Mouse (Mus musculus): ENCODE results near the gene Calhm3. TPM values are rescaled to one million over a fixed set of nuclear protein-coding genes. Genes with fewer than 3 reads are reported as not detected.

Gene Calhm3
- polyA plus RNA-seq, 1 experiment from 2014 or later = not detected

Other genes with a start within 250 kb of the Calhm3 start
- 39.4 and 50.5 TPM in 2 replicates for gene Ina, start 143.1 kb downstream of the Calhm3 start, polyA plus RNA-seq (2016; fragmentation: Nextera tagmentation; extraction: Ambion mirVana)
- gene Nt5c2, start 142.6 kb downstream of the Calhm3 start, polyA plus RNA-seq (2016; fragmentation: Nextera tagmentation; extraction: Ambion mirVana) = 75.2 and 76.1 TPM in 2 replicates
- gene Pcgf6, start 106.9 kb downstream of the Calhm3 start, polyA plus RNA-seq (2016; fragmentation: Nextera tagmentation; extraction: Ambion mirVana) = 31.5 and 31.7 TPM in 2 replicates
- gene Taf5, start 90.0 kb downstream of the Calhm3 start, polyA plus RNA-seq (2016; fragmentation: Nextera tagmentation; extraction: Ambion mirVana) = 11.9 and 12.4 TPM in 2 replicates
- gene Usmg5, start 67.1 kb downstream of the Calhm3 start, polyA plus RNA-seq (2016; fragmentation: Nextera tagmentation; extraction: Ambion mirVana) = 1,248 and 1,291 TPM in 2 replicates
- gene Pdcd11, start 67.0 kb downstream of the Calhm3 start, polyA plus RNA-seq (2016; fragmentation: Nextera tagmentation; extraction: Ambion mirVana) = 11.8 and 14.0 TPM in 2 replicates
- gene Calhm2, start 19.5 kb downstream of the Calhm3 start, polyA plus RNA-seq (2016; fragmentation: Nextera tagmentation; extraction: Ambion mirVana) = 6.1 and 7.0 TPM in 2 replicates
- not detected in 2 replicates for gene Calhm1, start 13.5 kb downstream of the Calhm3 start, polyA plus RNA-seq (2016; fragmentation: Nextera tagmentation; extraction: Ambion mirVana)
- 8.7 TPM in 2 replicates for gene Neurl1a, start 21.1 kb upstream of the Calhm3 start, polyA plus RNA-seq (2016; fragmentation: Nextera tagmentation; extraction: Ambion mirVana)

Measured in embryonic facial prominence, embryonic 12.5 days (tissue).